Mouse (Mus musculus) CD4-positive naive resting alpha-beta T cell, adult 57 days (primary cell): ENCODE data around the gene Farp2. TPM values are rescaled to one million over a fixed set of nuclear protein-coding genes. Genes with fewer than 3 reads are reported as not detected.

Experiments used
- total RNA-seq: library from RNA; stranded (reverse); gene quantifications from one replicate; pipeline ENCODE4 v1.2.4, GENCODE M21; 2023

Gene Farp2
- total RNA-seq = 6.1 TPM

GRCm38 (mm10) chr1:93511585-93512350 lies at the start of gene Farp2:
Gene Farp2, plus strand, starts transcription at chr1:93512079.

DNA sequence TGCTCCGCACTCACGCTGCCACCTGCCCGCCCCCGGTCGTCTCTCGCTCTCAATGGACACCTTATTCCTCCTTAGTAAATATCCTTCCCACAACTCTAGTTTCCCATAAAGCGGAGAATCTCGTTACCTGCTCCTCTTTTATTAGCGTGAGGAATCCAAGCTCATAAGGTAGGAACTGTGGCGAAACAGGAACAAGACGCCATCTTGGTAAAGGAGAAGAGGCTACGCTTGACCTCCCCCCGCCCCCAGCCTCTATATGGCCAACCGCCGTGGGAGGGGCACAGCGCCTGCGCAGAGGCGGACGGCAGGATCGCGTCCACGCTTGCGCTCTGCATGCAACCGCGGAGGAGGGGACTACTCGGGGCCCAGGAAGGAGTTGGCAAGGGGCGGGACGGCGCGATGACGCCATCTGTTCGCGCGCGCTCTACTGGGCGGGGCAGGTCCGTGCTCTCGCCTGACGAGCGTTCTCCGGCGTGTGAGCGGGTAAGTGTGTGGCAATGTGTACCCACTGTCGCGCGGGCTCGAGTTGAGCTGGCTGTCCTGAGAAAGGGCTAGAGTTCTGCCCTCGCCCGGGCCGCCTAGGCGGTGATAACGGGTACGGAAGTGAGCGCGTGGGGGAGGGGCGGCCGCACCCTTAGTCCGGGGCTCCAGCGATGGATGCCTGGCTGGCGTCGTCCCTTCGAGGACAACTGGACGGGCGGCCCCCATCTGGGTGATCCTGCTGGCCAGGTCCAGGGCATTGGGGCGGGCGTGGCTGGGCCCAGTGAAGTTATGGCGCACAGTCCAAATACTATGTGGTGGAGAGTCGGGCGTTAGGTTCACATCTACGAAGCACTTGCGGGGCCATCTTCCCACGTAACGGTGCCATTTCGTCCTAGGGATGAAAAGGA lies 33.0 kb upstream of the Farp2 start, which contains the start of gene Hdlbp:
Gene Hdlbp, minus strand, starts transcription at position 230 of the 890 bp plus-strand sequence.

DNA sequence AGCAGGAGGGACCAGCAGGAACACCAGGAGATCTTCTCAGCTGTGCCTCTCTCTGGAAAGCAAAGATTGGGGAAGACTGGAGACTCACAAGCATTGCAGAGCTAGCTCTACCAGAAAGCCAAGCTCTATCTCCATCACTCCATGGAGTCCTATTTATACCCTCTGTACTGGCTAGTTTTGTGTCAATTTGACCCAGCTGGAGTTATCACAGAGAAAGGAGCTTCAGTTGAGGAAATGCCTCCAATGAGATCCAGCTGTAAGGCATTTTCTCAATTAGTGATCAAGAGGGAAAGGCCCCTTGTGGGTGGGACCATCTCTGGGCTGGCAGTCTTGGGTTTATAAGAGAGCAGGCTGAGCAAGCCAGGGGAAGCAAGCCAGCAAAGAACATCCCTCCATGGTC lies 146.7 kb downstream of the Farp2 start, which contains the start of gene Stk25:
Gene Stk25, minus strand, starts transcription at position 101 of the 400 bp plus-strand sequence.

Other genes with a start within 250 kb of the Farp2 start
- gene Mterf4, start 206.2 kb upstream of the Farp2 start, total RNA-seq = 15.3 TPM
- 23.4 TPM for gene Ppp1r7, start 169.2 kb upstream of the Farp2 start, total RNA-seq
- 0.68 TPM for gene Pask, start 168.6 kb upstream of the Farp2 start, total RNA-seq
- not detected for gene Ano7, start 138.1 kb upstream of the Farp2 start, total RNA-seq
- 112 TPM for gene Hdlbp, start 33.3 kb upstream of the Farp2 start, total RNA-seq
- gene Stk25, start 146.6 kb downstream of the Farp2 start, total RNA-seq = 113 TPM
- 0.53 TPM for gene Bok, start 173.6 kb downstream of the Farp2 start, total RNA-seq
- gene Atg4b, start 239.4 kb downstream of the Farp2 start, total RNA-seq = 97.7 TPM
- 22.7 TPM for gene Thap4, start 242.8 kb downstream of the Farp2 start, total RNA-seq